Mouse (Mus musculus) ES-Bruce4 (cell line): ENCODE measurements at regions not wholly inside any gene's neighbourhood (a gene's known extent, or its start where the extent isn't known, plus 50 kb on each side); places are given as distances from the start of the nearest gene placed in this dataset.

Experiments used
- CTCF ChIP-seq: IDR thresholded peaks from one replicate; pipeline ENCODE4 v1.8.1; 2011; ENCODE audit warnings: low read depth, low read length
- EP300 ChIP-seq: IDR thresholded peaks from 2 replicates; pipeline ENCODE4 v1.6.1; 2011; ENCODE audit warnings: low read depth, low read length; ENCODE audit not compliant: insufficient read depth
- POLR2A ChIP-seq: IDR thresholded peaks from one replicate; pipeline ENCODE4 v1.8.1; 2011; ENCODE audit warnings: low read length; ENCODE audit not compliant: insufficient read depth

GRCm38 (mm10) chr5:74920939-74921338 lies 123.6 kb downstream of the Chic2 start:
- TF ChIP-seq CTCF (no peak), POLR2A (no peak), EP300 (no peak)
